Mouse (Mus musculus): Measurements from ENCODE around the gene Trp53i11. TPM values are rescaled to one million over a fixed set of nuclear protein-coding genes. Genes with fewer than 3 reads are reported as not detected.

Gene Trp53i11
- 242 and 256 TPM in 2 replicates for polyA plus RNA-seq (2012; ENCODE audit: low replicate concordance)

DNA sequence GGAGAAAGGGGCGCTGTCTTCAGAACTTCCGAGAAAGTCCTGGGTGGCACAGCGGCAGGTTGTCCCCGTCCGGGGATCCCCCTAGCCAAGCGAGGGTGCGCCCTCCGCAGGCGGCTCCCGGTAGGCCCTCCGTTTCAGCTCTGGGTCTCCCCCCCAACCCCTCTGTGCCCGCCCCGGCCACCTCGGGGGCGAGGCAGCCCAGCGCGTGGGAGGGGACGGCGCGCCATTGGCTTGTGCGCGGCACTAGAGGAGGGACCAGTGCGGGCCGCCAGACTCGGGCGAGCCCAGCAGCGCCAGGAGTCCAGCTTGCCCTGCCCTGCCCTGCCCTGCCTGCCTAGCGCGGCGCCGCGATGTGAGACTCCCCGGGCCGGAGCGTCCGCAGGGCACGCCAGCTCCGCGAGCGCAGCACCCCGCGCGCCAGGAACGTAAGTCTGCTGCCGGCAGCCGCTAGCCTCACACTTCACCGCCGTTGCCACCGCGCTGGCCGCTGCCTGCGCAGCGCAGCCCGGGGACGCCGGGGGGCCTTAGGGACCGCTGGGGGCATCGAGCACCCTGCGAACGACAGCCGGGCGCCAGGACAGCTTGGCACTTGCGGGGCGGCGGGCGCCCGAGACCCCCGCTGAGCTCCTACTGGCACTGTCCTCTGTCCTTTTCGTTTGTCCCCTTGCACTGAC is at the start of gene Trp53i11:
Trp53i11 (plus strand) TSS at position 226 of the 674 bp plus-strand sequence.

Other genes starting within 250 kb of the Trp53i11 start
- gene Prdm11, start 141.4 kb upstream of the Trp53i11 start, polyA plus RNA-seq (2012; ENCODE audit: low replicate concordance), result 22.0 and 36.6 TPM in 2 replicates
- gene Tspan18, start 147.0 kb downstream of the Trp53i11 start, polyA plus RNA-seq (2012; ENCODE audit: low replicate concordance), result 0.10 and 0.98 TPM in 2 replicates